Mouse (Mus musculus) stomach, postnatal 0 days (tissue): ENCODE data around the gene Adgrb3. TPM values are rescaled to one million over a fixed set of nuclear protein-coding genes. Genes with fewer than 3 reads are reported as not detected.

Source experiments
- ATAC-seq: fragments of 200-750 bp; cut with Nextera tagmentation; 2 replicates; pipeline ENCODE4 v1.8.0; 2017; ENCODE audit not compliant: low FRiP score, low TSS enrichment
- DNase-seq: peaks from one replicate; pipeline ENCODE4 v3.0.0-alpha.2; 2016; ENCODE audit warnings: low spot score
- H3K27ac ChIP-seq: fragments of 300-500 bp; sonication (generic); replicated peaks from 2 replicates; pipeline ENCODE4 v1.5.1; 2014; ENCODE audit warnings: mild to moderate bottlenecking, control low read depth
- H3K27me3 ChIP-seq: fragments of 300-500 bp; sonication (generic); 2 replicates; pipeline ENCODE4 v1.6.1; 2014; ENCODE audit warnings: low read length; ENCODE audit not compliant: control insufficient read depth, insufficient read depth
- H3K36me3 ChIP-seq: fragments of 300-500 bp; sonication (generic); 2 replicates; pipeline ENCODE4 v1.6.1; 2014; ENCODE audit warnings: low read length, mixed read lengths; ENCODE audit not compliant: control insufficient read depth, insufficient read depth
- H3K4me1 ChIP-seq: fragments of 300-500 bp; sonication (generic); replicated peaks from 2 replicates; pipeline ENCODE4 v1.6.1; 2014; ENCODE audit warnings: antibody characterized with exemption; ENCODE audit not compliant: control insufficient read depth, insufficient read depth
- H3K4me2 ChIP-seq: fragments of 300-500 bp; sonication (generic); replicated peaks from 2 replicates; pipeline ENCODE4 v1.6.1; 2014; ENCODE audit warnings: low read depth, mild to moderate bottlenecking, control low read depth, moderate library complexity
- H3K4me3 ChIP-seq: fragments of 300-500 bp; sonication (generic); 2 replicates; pipeline ENCODE4 v1.5.1; 2014; ENCODE audit warnings: low read depth, low read length, control low read depth
- H3K9ac ChIP-seq: fragments of 300-500 bp; sonication (generic); 2 replicates; pipeline ENCODE4 v1.6.1; 2014; ENCODE audit warnings: mild to moderate bottlenecking, low read length, control low read depth, mixed read lengths
- H3K9me3 ChIP-seq: fragments of 300-500 bp; sonication (generic); 2 replicates; pipeline ENCODE4 v1.6.1; 2016; ENCODE audit warnings: low read length; ENCODE audit not compliant: control insufficient read depth
- CTCF ChIP-seq: IDR thresholded peaks from 2 replicates; pipeline ENCODE4 v1.5.1; 2016; ENCODE audit warnings: antibody characterized with exemption, low read depth, mild to moderate bottlenecking, moderate library complexity
- EP300 ChIP-seq: optimal IDR thresholded peaks from 2 replicates; pipeline ENCODE3; 2016; ENCODE audit warnings: antibody characterized with exemption
- WGBS: fragments of 180-500 bp; shearing (Covaris S2); extraction: QIAGEN DNeasy Blood & Tissue Kit; methylation state at CpG from one replicate; pipeline ENCODE4 v1.1.7; 2014; 5-methylcytosine and 5-hydroxymethylcytosine counted together
- polyA plus RNA-seq: library from polyadenylated mRNA; unstranded; fragments of >200 nt; fragmentation: Nextera tagmentation; extraction: Ambion mirVana; gene quantifications from 2 replicates; pipeline ENCODE4 v1.2.1, GENCODE M21; 2015

Adgrb3 gene
- polyA plus RNA-seq, 1 experiment from 2014 or later = 1.8 TPM

- Histone ChIP-seq H3K36me3 (no peaks in the 10 kb centered on the region), H3K9ac (no peak overlapping the region), H3K9me3 (no peaks in the 10 kb centered on the region), H3K27me3 (no peaks in the 10 kb centered on the region), H3K4me1 (no peaks in the 10 kb centered on the region), H3K4me3 (no peak overlapping the region), H3K27ac (no peak overlapping the region), H3K4me2 (no peak overlapping the region)
- TF ChIP-seq CTCF = no peak
- TF ChIP-seq EP300 = no peak
- no peak for ATAC-seq
- 68% methylated on average over 2 of the region's 2 CpGs for WGBS
- no peak for DNase-seq
Measured at GRCm38 (mm10) chr1:25768958-25769357, 60.5 kb downstream of the Adgrb3 start.

- DNase-seq (no peak), ATAC-seq (no peak)
- Histone ChIP-seq H3K27ac (no peak overlapping the region), H3K27me3 (no peaks in the 10 kb centered on the region), H3K4me2 (no peak overlapping the region), H3K36me3 (no peaks in the 10 kb centered on the region), H3K4me3 (no peak overlapping the region), H3K9ac (no peak overlapping the region), H3K4me1 (no peaks in the 10 kb centered on the region), H3K9me3 (no peaks in the 10 kb centered on the region)
- TF ChIP-seq EP300 = no peak
- no peak for TF ChIP-seq CTCF
Measured at GRCm38 (mm10) chr1:25755265-25755664, 74.2 kb downstream of the Adgrb3 start.

GRCm38 (mm10) chr1:25754528-25754927 lies 75.0 kb downstream of the Adgrb3 start:
- Histone ChIP-seq H3K27me3 (no peaks in the 10 kb centered on the region), H3K4me1 (no peaks in the 10 kb centered on the region), H3K27ac (no peak overlapping the region), H3K4me2 (no peak overlapping the region), H3K36me3 (no peaks in the 10 kb centered on the region), H3K9ac (no peak overlapping the region), H3K4me3 (no peak overlapping the region), H3K9me3 (no peaks in the 10 kb centered on the region)
- DNase-seq = no peak
- no peak for TF ChIP-seq CTCF
- no peak for TF ChIP-seq EP300
- WGBS = 66% methylated on average over 4 of the region's 4 CpGs
- ATAC-seq = no peak

- no peak for TF ChIP-seq CTCF
- no peak for TF ChIP-seq EP300
- Histone ChIP-seq H3K27me3 (no peaks in the 10 kb centered on the region), H3K4me1 (no peaks in the 10 kb centered on the region), H3K27ac (no peak overlapping the region), H3K4me3 (no peak overlapping the region), H3K9me3 (no peaks in the 10 kb centered on the region), H3K36me3 (no peaks in the 10 kb centered on the region), H3K4me2 (no peak overlapping the region), H3K9ac (no peak overlapping the region)
- ATAC-seq = no peak
- 88% methylated on average over 4 of the region's 4 CpGs for WGBS
- no peak for DNase-seq
Measured at GRCm38 (mm10) chr1:25745575-25745974, 83.9 kb downstream of the Adgrb3 start.

GRCm38 (mm10) chr1:25744736-25745135 lies 84.8 kb downstream of the Adgrb3 start:
- H3K9me3 ChIP-seq = no peaks in the 10 kb centered on the region
- no peaks in the 10 kb centered on the region for H3K4me1 ChIP-seq
- TF ChIP-seq EP300 (no peak), CTCF (no peak)
- WGBS = 76% methylated on average over 6 of the region's 6 CpGs
- DNase-seq = no peak
- H3K4me2 ChIP-seq = no peak overlapping the region
- no peak for ATAC-seq
- H3K36me3 ChIP-seq = no peaks in the 10 kb centered on the region
- no peak overlapping the region for H3K27ac ChIP-seq
- no peaks in the 10 kb centered on the region for H3K27me3 ChIP-seq
- H3K9ac ChIP-seq = no peak overlapping the region
- no peak overlapping the region for H3K4me3 ChIP-seq

- Histone ChIP-seq H3K4me1 (no peaks in the 10 kb centered on the region), H3K9ac (no peak overlapping the region), H3K27ac (no peak overlapping the region), H3K4me3 (no peak overlapping the region), H3K9me3 (no peaks in the 10 kb centered on the region), H3K36me3 (no peaks in the 10 kb centered on the region), H3K27me3 (no peaks in the 10 kb centered on the region), H3K4me2 (no peak overlapping the region)
- no peak for ATAC-seq
- no peak for DNase-seq
- TF ChIP-seq CTCF = no peak
- TF ChIP-seq EP300 = no peak
- WGBS = 84% methylated on average over 5 of the region's 5 CpGs
Measured at GRCm38 (mm10) chr1:25729844-25730243, 99.7 kb downstream of the Adgrb3 start.
